Mouse (Mus musculus): ENCODE measurements at regions not wholly inside any gene's neighbourhood (a gene's known extent, or its start where the extent isn't known, plus 50 kb on each side); places are given as distances from the start of the nearest gene placed in this dataset.

- Histone ChIP-seq H3K9ac (replicated peaks; ENCODE audit: low read depth, low read length) (no peak overlapping the region), H3K36me3 (ENCODE audit: control insufficient read depth, insufficient read depth, low read length) (no peaks in the 10 kb centered on the region), H3K4me2 (replicated peaks; ENCODE audit: low read depth, low read length) (no peak overlapping the region), H3K4me1 (ENCODE audit: control insufficient read depth, insufficient read depth, low read length) (0 out of 2 replicates have a peak, but pooled peaks cover 11% of the 10 kb centered on the region), H3K4me3 (ENCODE audit: low read depth, low read length) (no peak overlapping the region), H3K9me3 (ENCODE audit: control insufficient read depth, low read depth, low read length) (no peaks in the 10 kb centered on the region), H3K27me3 (ENCODE audit: control insufficient read depth, insufficient read depth, low read length) (no peaks in the 10 kb centered on the region), H3K27ac (ENCODE audit: low read length) (no peak overlapping the region)
- ATAC-seq (ENCODE audit: insufficient number of reproducible peaks, insufficient read depth, low FRiP score, low read depth), result no peak
- 45% methylated on average over 6 of the region's 6 CpGs for WGBS
Observed at GRCm38 (mm10) chr15:62283661-62284429, 1361.0 kb upstream of the A1bg start.

- no peak overlapping the region for H3K4me3 ChIP-seq (ENCODE audit: low read depth, low read length)
- no peak overlapping the region for H3K4me2 ChIP-seq (replicated peaks; ENCODE audit: low read depth, low read length)
- H3K27me3 ChIP-seq (ENCODE audit: control insufficient read depth, insufficient read depth, low read length), result no peaks in the 10 kb centered on the region
- no peak overlapping the region for H3K9ac ChIP-seq (replicated peaks; ENCODE audit: low read depth, low read length)
- 0 out of 2 replicates have a peak, but pooled peaks cover 11% of the 10 kb centered on the region for H3K4me1 ChIP-seq (ENCODE audit: control insufficient read depth, insufficient read depth, low read length)
- H3K27ac ChIP-seq (ENCODE audit: low read length), result no peak overlapping the region
- no peaks in the 10 kb centered on the region for H3K9me3 ChIP-seq (ENCODE audit: control insufficient read depth, low read depth, low read length)
- H3K36me3 ChIP-seq (ENCODE audit: control insufficient read depth, insufficient read depth, low read length), result no peaks in the 10 kb centered on the region
- ATAC-seq (ENCODE audit: insufficient number of reproducible peaks, insufficient read depth, low FRiP score, low read depth), result no peak
- 43% methylated on average over 9 of the region's 9 CpGs for WGBS
Observed at GRCm38 (mm10) chr15:62282646-62283045, 1359.8 kb upstream of the A1bg start.

GRCm38 (mm10) chr15:62282116-62282515 is 1359.3 kb upstream of the A1bg start:
- Histone ChIP-seq H3K27me3 (ENCODE audit: control insufficient read depth, insufficient read depth, low read length) (no peaks in the 10 kb centered on the region), H3K9me3 (ENCODE audit: control insufficient read depth, low read depth, low read length) (no peaks in the 10 kb centered on the region), H3K36me3 (ENCODE audit: control insufficient read depth, insufficient read depth, low read length) (no peaks in the 10 kb centered on the region), H3K4me1 (ENCODE audit: control insufficient read depth, insufficient read depth, low read length) (0 out of 2 replicates have a peak, but pooled peaks cover 8% of the 10 kb centered on the region), H3K9ac (replicated peaks; ENCODE audit: low read depth, low read length) (no peak overlapping the region), H3K27ac (ENCODE audit: low read length) (no peak overlapping the region), H3K4me3 (ENCODE audit: low read depth, low read length) (no peak overlapping the region), H3K4me2 (replicated peaks; ENCODE audit: low read depth, low read length) (no peak overlapping the region)
- WGBS, result 74% methylated on average over 1 of the region's 1 CpGs
- no peak for ATAC-seq (ENCODE audit: insufficient number of reproducible peaks, insufficient read depth, low FRiP score, low read depth)

- 81% methylated on average over 2 of the region's 2 CpGs for WGBS
Observed at GRCm38 (mm10) chr15:62279526-62279925, 1356.7 kb upstream of the A1bg start.

DNA sequence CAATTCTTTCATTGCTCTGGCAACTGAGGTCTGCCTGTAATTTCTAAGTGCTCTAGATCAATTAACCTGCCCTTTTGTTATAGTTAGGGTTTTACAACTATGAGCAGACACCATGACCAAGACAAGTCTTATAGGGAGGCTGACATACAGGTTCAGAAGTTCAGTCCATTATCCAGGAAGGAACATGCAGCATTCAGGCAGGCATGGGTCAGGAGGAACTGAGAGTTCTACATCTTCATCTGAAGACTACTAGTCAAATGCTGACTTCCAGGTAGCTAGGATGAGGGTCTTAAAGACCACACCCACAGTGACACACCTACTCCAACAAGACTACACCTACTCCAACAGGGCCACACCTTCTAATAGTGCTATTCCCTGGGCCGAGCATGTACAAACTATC is 1352.0 kb upstream of the A1bg start:
- Histone ChIP-seq H3K27me3 (ENCODE audit: control insufficient read depth, insufficient read depth, low read length) (no peaks in the 10 kb centered on the region), H3K4me3 (ENCODE audit: low read depth, low read length) (no peak overlapping the region), H3K4me1 (ENCODE audit: control insufficient read depth, insufficient read depth, low read length) (no peaks in the 10 kb centered on the region), H3K27ac (ENCODE audit: low read length) (no peak overlapping the region), H3K9ac (replicated peaks; ENCODE audit: low read depth, low read length) (no peak overlapping the region), H3K4me2 (replicated peaks; ENCODE audit: low read depth, low read length) (no peak overlapping the region), H3K9me3 (ENCODE audit: control insufficient read depth, low read depth, low read length) (no peaks in the 10 kb centered on the region), H3K36me3 (ENCODE audit: control insufficient read depth, insufficient read depth, low read length) (no peaks in the 10 kb centered on the region)
- ATAC-seq (ENCODE audit: insufficient number of reproducible peaks, insufficient read depth, low FRiP score, low read depth), result no peak
- WGBS, result 96% methylated on average over 1 of the region's 1 CpGs

More at GRCm38 (mm10) chr15:62279526-62279925, 1356.7 kb upstream of the A1bg start:
- Histone ChIP-seq H3K4me2 (replicated peaks; ENCODE audit: low read depth, low read length) (no peak overlapping the region), H3K9me3 (ENCODE audit: control insufficient read depth, low read depth, low read length) (no peaks in the 10 kb centered on the region), H3K36me3 (ENCODE audit: control insufficient read depth, insufficient read depth, low read length) (no peaks in the 10 kb centered on the region), H3K27ac (ENCODE audit: low read length) (no peak overlapping the region), H3K4me1 (ENCODE audit: control insufficient read depth, insufficient read depth, low read length) (0 out of 2 replicates have a peak, but pooled peaks cover 7% of the 10 kb centered on the region), H3K4me3 (ENCODE audit: low read depth, low read length) (no peak overlapping the region), H3K27me3 (ENCODE audit: control insufficient read depth, insufficient read depth, low read length) (no peaks in the 10 kb centered on the region), H3K9ac (replicated peaks; ENCODE audit: low read depth, low read length) (no peak overlapping the region)
- no peak for ATAC-seq (ENCODE audit: insufficient number of reproducible peaks, insufficient read depth, low FRiP score, low read depth)

GRCm38 (mm10) chr15:62273855-62274488 is 1351.2 kb upstream of the A1bg start:
- Histone ChIP-seq H3K36me3 (ENCODE audit: control insufficient read depth, insufficient read depth, low read length) (no peaks in the 10 kb centered on the region), H3K4me2 (replicated peaks; ENCODE audit: low read depth, low read length) (no peak overlapping the region), H3K4me1 (ENCODE audit: control insufficient read depth, insufficient read depth, low read length) (no peaks in the 10 kb centered on the region), H3K4me3 (ENCODE audit: low read depth, low read length) (no peak overlapping the region), H3K27me3 (ENCODE audit: control insufficient read depth, insufficient read depth, low read length) (no peaks in the 10 kb centered on the region), H3K9me3 (ENCODE audit: control insufficient read depth, low read depth, low read length) (no peaks in the 10 kb centered on the region), H3K27ac (ENCODE audit: low read length) (no peak overlapping the region), H3K9ac (replicated peaks; ENCODE audit: low read depth, low read length) (no peak overlapping the region)
- ATAC-seq (ENCODE audit: insufficient number of reproducible peaks, insufficient read depth, low FRiP score, low read depth), result no peak
- WGBS, result 68% methylated on average over 1 of the region's 1 CpGs

GRCm38 (mm10) chr15:62272755-62273154 is 1349.9 kb upstream of the A1bg start:
- H3K9ac ChIP-seq (replicated peaks; ENCODE audit: low read depth, low read length), result no peak overlapping the region
- no peaks in the 10 kb centered on the region for H3K9me3 ChIP-seq (ENCODE audit: control insufficient read depth, low read depth, low read length)
- no peak for ATAC-seq (ENCODE audit: insufficient number of reproducible peaks, insufficient read depth, low FRiP score, low read depth)
- H3K27me3 ChIP-seq (ENCODE audit: control insufficient read depth, insufficient read depth, low read length), result no peaks in the 10 kb centered on the region
- no peak overlapping the region for H3K27ac ChIP-seq (ENCODE audit: low read length)
- H3K4me1 ChIP-seq (ENCODE audit: control insufficient read depth, insufficient read depth, low read length), result no peaks in the 10 kb centered on the region
- H3K4me3 ChIP-seq (ENCODE audit: low read depth, low read length), result no peak overlapping the region
- H3K4me2 ChIP-seq (replicated peaks; ENCODE audit: low read depth, low read length), result no peak overlapping the region
- 83% methylated on average over 2 of the region's 2 CpGs for WGBS
- H3K36me3 ChIP-seq (ENCODE audit: control insufficient read depth, insufficient read depth, low read length), result no peaks in the 10 kb centered on the region

DNA sequence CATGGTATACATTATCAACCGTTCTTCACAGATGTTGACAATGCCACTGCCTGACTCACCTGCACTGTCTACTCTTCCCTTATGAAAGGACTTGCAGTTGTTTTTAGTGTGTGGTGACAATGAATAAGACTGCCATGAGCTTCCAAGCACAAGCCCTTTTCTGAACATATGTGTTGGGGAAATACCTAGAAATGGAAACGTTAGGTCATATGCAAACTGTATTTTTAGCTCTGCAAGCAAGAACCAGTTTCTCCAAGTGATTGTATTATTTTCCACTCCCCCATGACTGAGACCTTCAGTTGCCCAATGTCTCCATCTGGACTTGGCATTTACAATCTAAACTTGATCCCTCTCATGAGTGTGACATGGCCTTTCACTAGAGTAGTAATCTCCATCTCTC is 1348.6 kb upstream of the A1bg start:
- WGBS, result 84% methylated on average over 2 of the region's 2 CpGs

More for the DNA sequence above, 1348.6 kb upstream of the A1bg start:
- Histone ChIP-seq H3K36me3 (ENCODE audit: control insufficient read depth, insufficient read depth, low read length) (no peaks in the 10 kb centered on the region), H3K27ac (ENCODE audit: low read length) (no peak overlapping the region), H3K4me3 (ENCODE audit: low read depth, low read length) (no peak overlapping the region), H3K4me1 (ENCODE audit: control insufficient read depth, insufficient read depth, low read length) (no peaks in the 10 kb centered on the region), H3K9ac (replicated peaks; ENCODE audit: low read depth, low read length) (no peak overlapping the region), H3K4me2 (replicated peaks; ENCODE audit: low read depth, low read length) (no peak overlapping the region), H3K9me3 (ENCODE audit: control insufficient read depth, low read depth, low read length) (no peaks in the 10 kb centered on the region), H3K27me3 (ENCODE audit: control insufficient read depth, insufficient read depth, low read length) (no peaks in the 10 kb centered on the region)
- no peak for ATAC-seq (ENCODE audit: insufficient number of reproducible peaks, insufficient read depth, low FRiP score, low read depth)
